Mouse (Mus musculus) central nervous system, embryonic 14 days (tissue): Measurements from ENCODE around the gene Plbd2. TPM values are rescaled to one million over a fixed set of nuclear protein-coding genes. Genes with fewer than 3 reads are reported as not detected.

Source experiments
- polyA plus RNA-seq: library from polyadenylated mRNA; depleted of rRNA; stranded (reverse); fragments of >200 nt; gene quantifications from 2 replicates; pipeline ENCODE4 v1.2.3, GENCODE M21; 2012; rRNA removed

Gene Plbd2
- 15.2 and 21.3 TPM in 2 replicates for polyA plus RNA-seq

GRCm38 (mm10) chr5:120503144-120503795, at the start of gene Plbd2:
Plbd2 (minus strand) TSS chr5:120503625.

GRCm38 (mm10) chr5:120510982-120511642, 7.7 kb upstream of the Plbd2 start, which contains the start of gene Slc8b1:
Slc8b1 (plus strand) TSS chr5:120511168.

GRCm38 (mm10) chr5:120476296-120476695, 27.1 kb downstream of the Plbd2 start, which contains the start of gene Sds:
Sds (plus strand) TSS chr5:120476526.

GRCm38 (mm10) chr5:120472770-120473169, 30.7 kb downstream of the Plbd2 start, which contains the start of gene Sdsl:
Sdsl (minus strand) TSS chr5:120472810.

Other genes starting within 250 kb of the Plbd2 start
- gene Lhx5, start 71.9 kb downstream of the Plbd2 start, polyA plus RNA-seq: 10.9 and 18.8 TPM in 2 replicates
- 7.8 and 9.8 TPM in 2 replicates for gene Sdsl, start 30.8 kb downstream of the Plbd2 start, polyA plus RNA-seq
- gene Sds, start 27.1 kb downstream of the Plbd2 start, polyA plus RNA-seq: not detected in 2 replicates
- gene Slc8b1, start 7.5 kb upstream of the Plbd2 start, polyA plus RNA-seq: 3.2 and 4.3 TPM in 2 replicates
- 24.5 and 29.9 TPM in 2 replicates for gene Tpcn1, start 85.0 kb upstream of the Plbd2 start, polyA plus RNA-seq
- gene Iqcd, start 85.4 kb upstream of the Plbd2 start, polyA plus RNA-seq: 3.3 and 3.8 TPM in 2 replicates
- gene Rita1, start 109.0 kb upstream of the Plbd2 start, polyA plus RNA-seq: 36.8 and 37.2 TPM in 2 replicates
- gene Ddx54, start 109.1 kb upstream of the Plbd2 start, polyA plus RNA-seq: 40.7 and 41.7 TPM in 2 replicates
- 0.29 and 0.38 TPM in 2 replicates for gene Cfap73, start 130.6 kb upstream of the Plbd2 start, polyA plus RNA-seq
- gene Rasal1, start 145.2 kb upstream of the Plbd2 start, polyA plus RNA-seq: 1.3 TPM in 2 replicates
- 83.9 and 93.6 TPM in 2 replicates for gene Dtx1, start 208.3 kb upstream of the Plbd2 start, polyA plus RNA-seq
- 1.6 and 2.0 TPM in 2 replicates for gene Oas2, start 246.2 kb upstream of the Plbd2 start, polyA plus RNA-seq